ENCODE assay signal across 8 mouse cellular contexts in the genomic region with DNA sequence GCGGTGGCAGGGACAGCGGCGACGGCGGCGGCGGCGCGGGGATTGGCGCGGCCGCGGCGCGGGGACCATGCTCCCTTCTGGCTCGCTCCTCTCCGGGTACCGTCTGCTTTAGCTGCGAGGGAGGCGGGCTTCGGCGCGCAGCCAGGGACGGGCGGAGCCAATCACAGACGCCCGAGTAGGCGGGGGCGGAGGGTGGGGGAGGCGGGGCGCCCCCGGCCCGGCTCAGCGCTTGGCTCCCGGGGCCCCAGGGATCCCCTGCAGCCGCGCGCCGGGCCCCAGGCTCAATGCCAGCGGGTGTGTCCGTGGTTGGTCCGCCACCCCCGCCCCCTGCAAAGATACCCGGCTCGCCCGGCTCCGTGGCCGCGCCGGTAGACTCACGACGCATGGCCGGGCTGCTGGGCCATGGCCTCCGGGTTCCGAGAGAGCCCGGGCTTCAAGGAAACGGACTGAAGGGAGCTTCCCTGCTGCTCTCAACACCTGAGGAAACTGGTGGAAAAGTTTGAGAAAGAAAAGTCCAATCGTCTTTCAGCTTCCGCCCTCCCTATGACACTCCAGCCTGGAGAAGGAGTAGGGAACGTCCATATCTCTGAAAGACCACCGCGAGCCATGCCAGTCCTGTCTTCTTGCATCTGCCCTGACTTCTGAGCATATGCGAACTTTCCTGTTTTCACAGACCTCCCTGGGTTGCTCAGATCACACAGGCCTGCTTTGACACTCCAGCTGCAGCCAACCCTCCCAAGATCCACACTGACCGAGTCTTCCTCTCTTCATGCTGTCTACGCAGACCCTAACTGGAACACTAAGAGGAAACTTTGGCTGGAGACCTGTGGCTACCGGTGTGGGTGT. TPM values are rescaled to one million over a fixed set of nuclear protein-coding genes. Genes with fewer than 3 reads are reported as not detected.
DNase-seq lines count a peak whose midpoint lies in the region; ATAC-seq lines count a peak whose summit lies in the region.

A gene (minus strand): TSS at position 67 of the 846 bp plus-strand sequence.

- intact Hi-C loops in left cerebral cortex, postnatal 10 days (cut with DNase I), result loop anchor here (10.0 kb wide), 1 partner anchor 231 kb away; no protein-coding TSS in a partner anchor

- H3K4me3 ChIP-seq in intestine, embryonic 14.5 days (ENCODE audit: low read depth, low read length), result peak within 1 kb of the TSS; percentile 77

- H3K9me3 ChIP-seq in intestine, embryonic 14.5 days (ENCODE audit: control insufficient read depth, low read length), result no peaks in the 10 kb centered on the region

- H3K4me2 ChIP-seq in intestine, embryonic 14.5 days (ENCODE audit: low read length), result peak within 1 kb of the TSS; percentile 96

- peak; percentile 73 to 74 for DNase-seq in adrenal gland, postnatal 4 days (ENCODE audit: low spot score in 2 of 2)
- peak; percentile 91 for DNase-seq in embryo, embryonic 11 days
- DNase-seq in gastrocnemius, postnatal 25 days, result peak; percentile 86
- peak; percentile 87 for DNase-seq in intestine, embryonic 14.5 days (ENCODE audit: low spot score)
- peak; percentile 83 to 91 for DNase-seq in left cerebral cortex, postnatal 10 days (ENCODE audit: extremely low spot score in 1 of 2, low spot score in 2 of 2)
- DNase-seq in lung, postnatal 4 days, result peak; percentile 81 to 87
- DNase-seq in right cerebral cortex, postnatal 4 days, result peak; percentile 97

- H3K27me3 ChIP-seq in intestine, embryonic 14.5 days (replicated peaks; ENCODE audit: control insufficient read depth, insufficient read depth, low read length), result peaks cover 24% of the 10 kb centered on the region

- peak within 1 kb of the TSS; percentile 71 for H3K27ac ChIP-seq in intestine, embryonic 14.5 days (ENCODE audit: low read depth)

- peak within 1 kb of the TSS; percentile 64 for H3K9ac ChIP-seq in intestine, embryonic 14.5 days (ENCODE audit: low read length)

- no peaks in the 10 kb centered on the region for H3K4me1 ChIP-seq in intestine, embryonic 14.5 days (replicated peaks; ENCODE audit: control insufficient read depth, insufficient read depth, low read length)

- peak; percentile 93 for ATAC-seq in intestine, embryonic 14.5 days (replicated peaks; ENCODE audit: low FRiP score, low TSS enrichment, low read depth)
- ATAC-seq in erythroid progenitor cell, adult 5-6 weeks (replicated peaks; ENCODE audit: low FRiP score, poor library complexity, severe bottlenecking), result no peak

- WGBS in intestine, embryonic 14.5 days, result 1% methylated on average over 44 of the region's 66 CpGs

- no peaks in the 10 kb centered on the region for H3K36me3 ChIP-seq in intestine, embryonic 14.5 days (ENCODE audit: control insufficient read depth, insufficient read depth, low read length)

RNA-seq across cellular contexts. Expression of the gene that starts here (rescaled TPM):
- 10 to 100 TPM; 18.3 to 18.6 TPM for total RNA-seq in adrenal gland, postnatal 4 days (2021)
- total RNA-seq in gastrocnemius, postnatal 25 days (2021), result 1 to 10 TPM; 1.5 to 3.4 TPM
- polyA plus RNA-seq in intestine, embryonic 14.5 days (2014; fragmentation: Nextera tagmentation; extraction: Ambion mirVana), result 2.8 and 2.9 TPM in 2 replicates
- total RNA-seq in left cerebral cortex, postnatal 10 days (2021), result 10 to 100 TPM; 33.4 to 34.6 TPM
- not detected in 2 replicates for total RNA-seq in erythroid progenitor cell, adult 5-6 weeks (2015; ENCODE audit: low replicate concordance)
- not detected in 2 replicates for total RNA-seq in erythroid progenitor cell, adult 5-6 weeks (2017; ENCODE audit: low replicate concordance)

Comparison
In these comparisons a context has a peak if more than half of its experiments do, and no peak if none do; other contexts are left out.
1. RNA of the gene that starts here (total RNA-seq): 33.4 to 34.6 TPM in left cerebral cortex, postnatal 10 days and 18.3 to 18.6 TPM in adrenal gland, postnatal 4 days; 1.5 to 3.4 TPM in gastrocnemius, postnatal 25 days and not detected in erythroid progenitor cell, adult 5-6 weeks; every median in the first group is over 4 times any median in the second.
2. Peak in every context shown above with its lines, with median percentiles within 50 percentile points of each other: DNase-seq.